Mouse (Mus musculus): ENCODE data around the gene Polr1c.
A peak's percentile ranks its signal among the peaks of the same experiment; 100 is the strongest.

DNA sequence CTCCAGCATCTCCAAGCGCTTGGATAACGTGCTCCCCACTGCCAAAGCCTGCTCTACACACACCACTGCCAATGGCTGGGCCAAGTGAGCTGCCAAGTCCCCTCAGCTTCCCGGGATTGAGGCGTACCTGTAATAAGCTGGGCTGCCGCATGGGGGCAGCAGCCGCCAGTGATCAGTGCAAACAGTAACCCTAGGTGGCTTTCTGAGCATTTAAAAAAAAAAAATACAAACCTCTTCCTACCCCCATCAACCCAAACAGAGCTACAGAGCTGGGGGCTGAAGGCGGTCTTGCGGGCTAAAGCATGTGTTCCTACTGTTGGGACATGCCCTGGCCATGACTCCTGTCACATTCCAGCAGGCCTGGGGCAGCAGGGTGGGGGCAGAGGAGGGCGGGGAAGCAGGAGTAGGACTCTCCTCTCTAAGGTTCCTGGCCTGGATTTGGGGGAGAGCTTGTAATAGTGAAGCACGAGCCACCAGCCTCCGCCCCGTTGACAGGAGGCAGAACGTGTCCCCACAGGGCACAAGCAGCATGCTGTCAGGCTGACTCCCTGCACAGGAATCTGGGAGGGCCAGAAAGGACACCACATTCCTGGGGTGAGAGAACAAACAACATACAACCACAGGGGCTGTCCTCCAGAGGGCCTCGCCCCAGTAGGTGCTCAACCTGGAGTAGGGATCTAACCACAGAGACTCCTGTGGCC, 18.2 kb upstream of the Polr1c start:
- TF ChIP-seq CTCF (IDR thresholded peaks at IDR 0.05; ENCODE audit: borderline replicate concordance, insufficient read depth, low read depth, low read length), result peak; percentile 87
- TF ChIP-seq POLR2A (IDR thresholded peaks at IDR 0.05; ENCODE audit: borderline replicate concordance, insufficient read depth, low read length), result no peak
